Mouse (Mus musculus): Measurements from ENCODE around the gene Trabd. TPM values are rescaled to one million over a fixed set of nuclear protein-coding genes. Genes with fewer than 3 reads are reported as not detected.

Trabd gene
- 10 to 100 TPM; 29.5 to 29.7 TPM for total RNA-seq (2021)
- long read RNA-seq, experiment 1, transcript Trabd-201 (10 exons, 2,439 nt), result major isoform, 18 of 36 reads
- long read RNA-seq, experiment 1, partial matches to known transcripts, result 3 of 36 reads
- long read RNA-seq, experiment 1, other reads (novel, unspliced or antisense), result 13 of 36 reads
- long read RNA-seq, experiment 2, transcript Trabd-201 (10 exons, 2,439 nt), result major isoform, 25 of 44 reads
- long read RNA-seq, experiment 2, partial matches to known transcripts, result 4 of 44 reads
- long read RNA-seq, experiment 2, other reads (novel, unspliced or antisense), result 11 of 44 reads

DNA sequence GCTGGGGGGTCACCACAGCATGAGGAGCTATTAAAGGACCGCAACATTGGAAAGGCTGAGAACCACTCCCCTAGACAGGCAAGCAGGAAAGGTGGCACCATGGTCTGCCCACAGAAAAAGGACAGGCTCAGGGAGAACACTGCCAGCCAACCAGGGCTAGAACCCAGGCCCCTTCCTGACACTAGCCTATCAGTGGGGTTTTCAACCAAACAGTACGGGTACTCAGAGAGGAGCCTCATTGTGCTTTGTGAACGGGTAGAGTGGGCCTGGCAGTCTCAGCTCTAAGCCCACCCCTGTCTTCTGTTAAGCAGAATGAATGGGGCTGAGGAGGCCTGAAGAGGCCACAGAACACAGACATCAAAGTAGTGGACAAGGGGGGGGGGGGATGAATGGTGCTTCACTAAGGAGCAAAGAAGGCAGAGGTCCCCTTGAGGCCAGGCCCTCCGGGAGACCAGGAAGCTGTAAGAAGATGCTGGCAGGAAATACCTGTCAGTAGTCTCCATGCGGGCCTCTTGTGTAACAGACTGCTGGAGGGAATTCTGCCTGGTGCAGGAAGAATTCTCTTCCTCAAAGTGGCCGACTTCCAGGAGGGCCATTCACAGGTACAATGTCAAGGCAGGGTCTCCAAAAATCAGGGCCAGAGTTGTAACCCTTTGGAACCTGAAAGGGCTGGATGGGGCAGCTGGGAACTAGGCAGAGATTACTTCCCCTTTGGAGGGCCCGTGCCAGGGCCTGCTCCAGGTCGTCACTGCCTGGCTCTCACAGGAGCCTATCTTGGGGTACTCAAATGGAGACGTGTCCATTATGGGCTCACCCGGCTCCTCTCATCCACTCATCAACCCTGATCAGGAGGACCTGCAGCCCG lies at the start of gene Trabd:
Trabd (plus strand) TSS at position 512 of the 865 bp plus-strand sequence.
- intact Hi-C loops (cut with DNase I), result loop anchor here (5.0 kb wide), 2 partner anchors 47 to 248 kb away; partner anchors contain the start of gene Tubgcp6
- DNase-seq, result no peak

DNA sequence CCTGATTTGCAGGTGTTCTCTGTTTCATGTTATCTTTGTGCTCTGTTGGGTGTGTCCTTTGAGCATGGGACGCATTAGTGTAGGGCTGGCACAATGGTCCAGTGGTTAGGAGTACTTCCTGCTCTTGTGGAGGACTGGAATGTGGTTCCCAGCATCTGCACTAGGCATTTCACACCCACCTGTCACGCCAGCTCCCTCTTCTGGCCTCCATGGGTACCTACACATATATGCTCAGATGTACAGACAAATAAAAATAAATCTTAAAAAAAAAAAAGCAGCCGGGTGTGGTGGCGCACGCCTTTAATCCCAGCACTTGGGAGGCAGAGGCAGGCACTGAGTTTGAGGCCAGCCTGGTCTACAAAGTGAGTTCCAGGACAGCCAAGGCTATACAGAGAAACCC lies 30.5 kb upstream of the Trabd start:
- intact Hi-C loops (cut with DNase I), result no loop called here
- no peak for DNase-seq

DNA sequence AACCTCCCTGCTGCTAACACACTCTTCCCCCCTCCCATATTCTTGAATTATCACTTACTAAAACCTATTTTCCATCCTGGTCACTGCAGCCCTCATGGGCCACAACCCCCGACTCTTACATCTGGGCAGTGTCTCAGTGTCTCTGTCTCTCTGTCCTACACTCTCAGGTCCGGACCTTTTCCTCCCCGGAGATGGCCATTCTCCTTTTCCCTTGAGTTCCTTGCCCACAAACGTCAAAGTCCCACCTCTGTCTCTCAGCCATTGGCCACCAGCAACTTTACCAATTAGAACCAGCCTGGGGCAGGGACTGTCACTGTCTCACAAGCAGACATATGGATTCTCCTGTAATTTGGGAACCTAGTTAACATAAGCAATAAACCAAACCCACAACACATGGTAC lies 28.6 kb upstream of the Trabd start:
- intact Hi-C loops (cut with DNase I), result no loop called here
- DNase-seq, result no peak

DNA sequence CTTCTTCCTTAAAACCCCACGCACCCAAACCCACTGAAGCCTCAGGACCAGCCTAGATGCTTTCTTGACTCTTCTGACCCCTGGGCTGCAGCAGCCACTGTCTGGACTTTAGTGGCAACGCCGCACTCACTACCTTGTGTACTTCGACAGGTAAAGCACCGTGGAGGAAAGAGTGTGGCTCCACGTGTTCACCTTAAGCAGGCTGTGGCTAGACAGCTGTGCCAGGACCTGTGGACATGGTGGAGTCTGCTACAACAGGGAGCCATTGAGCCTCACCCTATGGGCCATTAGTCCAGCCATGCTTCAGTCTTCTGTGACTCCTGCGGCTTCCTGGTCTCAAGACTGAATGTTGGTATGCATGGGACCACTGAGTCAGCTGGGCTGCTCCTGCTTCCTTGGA lies 20.3 kb upstream of the Trabd start:
- intact Hi-C loops (cut with DNase I), result no loop called here
- no peak for DNase-seq

DNA sequence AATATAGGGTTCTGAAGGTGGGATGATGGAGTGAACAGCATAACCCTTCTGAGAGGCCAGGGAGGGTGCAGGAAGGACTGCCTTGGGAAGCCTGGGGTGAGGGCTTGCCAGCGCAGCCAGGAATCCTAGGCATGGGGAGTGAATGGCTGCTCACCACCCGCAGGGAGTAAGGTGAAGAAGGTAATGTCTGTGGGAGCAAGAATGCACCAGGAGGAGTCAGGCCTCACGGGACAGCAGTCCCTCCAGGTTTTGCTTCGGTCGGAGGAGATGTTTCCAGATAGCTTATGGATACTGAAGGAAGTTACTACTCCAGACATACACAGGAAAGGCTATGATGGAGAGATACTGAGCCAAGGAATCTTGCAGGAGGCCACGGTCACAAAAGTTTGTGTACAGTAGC lies 16.2 kb upstream of the Trabd start:
- DNase-seq, result no peak
- intact Hi-C loops (cut with DNase I), result no loop called here

DNA sequence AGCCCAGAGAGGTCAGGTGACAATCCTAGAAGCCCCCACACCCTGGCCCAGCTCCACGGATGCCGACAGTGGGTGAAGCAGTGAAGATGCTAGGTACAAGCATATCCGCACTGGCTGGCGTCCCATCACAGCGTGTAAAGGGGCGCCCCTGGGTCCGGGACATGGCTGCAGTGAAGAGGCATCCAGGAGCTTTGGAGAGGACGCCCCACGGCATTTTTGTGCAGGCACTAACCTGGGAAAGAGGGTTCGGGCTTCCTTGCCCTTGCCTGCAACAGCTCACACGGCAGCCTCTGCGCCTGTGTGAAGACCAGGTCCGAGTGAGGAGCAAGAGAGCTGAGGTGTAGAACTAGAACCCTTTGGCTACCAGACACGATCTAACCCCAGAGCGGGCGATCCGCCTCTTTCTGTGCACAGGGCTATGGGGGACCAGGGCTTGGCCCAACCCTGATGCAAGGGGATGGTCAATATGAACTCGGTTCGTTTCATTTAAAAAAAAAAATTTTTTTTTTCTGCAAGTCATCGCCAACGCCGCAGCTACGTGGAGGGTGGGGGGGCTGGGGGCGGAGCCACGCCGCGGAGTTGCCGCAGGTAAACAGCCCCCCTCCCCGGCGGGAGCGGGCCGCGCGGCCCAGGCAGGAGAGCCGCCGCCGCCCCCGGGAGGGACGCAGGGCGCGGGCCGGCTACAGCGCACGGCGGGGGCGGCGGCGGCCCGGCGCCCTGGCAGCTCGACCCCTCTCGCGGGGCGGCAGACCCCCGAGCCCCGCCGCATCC lies 15.6 kb upstream of the Trabd start, which contains the start of gene Panx2:
Panx2 (plus strand) TSS at position 574 of the 771 bp plus-strand sequence.
- intact Hi-C loops (cut with DNase I), result no loop called here
- DNase-seq, result no peak

DNA sequence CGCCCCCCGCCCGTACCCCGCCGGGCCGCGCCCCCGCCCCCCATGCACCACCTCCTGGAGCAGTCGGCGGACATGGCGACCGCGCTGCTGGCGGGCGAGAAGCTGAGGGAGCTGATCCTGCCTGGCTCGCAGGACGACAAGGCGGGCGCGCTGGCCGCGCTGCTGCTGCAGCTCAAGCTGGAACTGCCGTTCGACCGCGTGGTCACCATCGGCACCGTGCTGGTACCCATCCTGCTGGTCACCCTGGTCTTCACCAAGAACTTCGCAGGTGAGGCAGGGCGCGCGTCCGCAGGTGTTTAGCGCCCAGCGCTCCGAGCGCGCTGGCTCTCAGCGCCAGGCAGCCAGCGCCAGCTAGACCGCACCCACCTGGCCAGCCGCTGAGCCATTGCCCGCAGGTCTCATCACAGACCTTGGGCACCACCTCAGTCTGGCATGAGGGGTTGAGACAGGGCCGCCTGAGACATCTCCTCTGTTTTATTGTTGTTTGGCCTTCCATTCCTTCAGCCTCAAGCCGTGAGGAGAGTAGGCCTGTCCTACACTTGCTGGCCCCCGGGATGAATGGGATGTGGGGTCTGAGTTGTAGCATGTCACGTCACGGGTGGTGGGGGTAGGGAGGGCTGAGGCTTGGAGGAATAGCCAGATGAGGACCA lies 14.8 kb upstream of the Trabd start:
- intact Hi-C loops (cut with DNase I), result no loop called here
- DNase-seq, result no peak

DNA sequence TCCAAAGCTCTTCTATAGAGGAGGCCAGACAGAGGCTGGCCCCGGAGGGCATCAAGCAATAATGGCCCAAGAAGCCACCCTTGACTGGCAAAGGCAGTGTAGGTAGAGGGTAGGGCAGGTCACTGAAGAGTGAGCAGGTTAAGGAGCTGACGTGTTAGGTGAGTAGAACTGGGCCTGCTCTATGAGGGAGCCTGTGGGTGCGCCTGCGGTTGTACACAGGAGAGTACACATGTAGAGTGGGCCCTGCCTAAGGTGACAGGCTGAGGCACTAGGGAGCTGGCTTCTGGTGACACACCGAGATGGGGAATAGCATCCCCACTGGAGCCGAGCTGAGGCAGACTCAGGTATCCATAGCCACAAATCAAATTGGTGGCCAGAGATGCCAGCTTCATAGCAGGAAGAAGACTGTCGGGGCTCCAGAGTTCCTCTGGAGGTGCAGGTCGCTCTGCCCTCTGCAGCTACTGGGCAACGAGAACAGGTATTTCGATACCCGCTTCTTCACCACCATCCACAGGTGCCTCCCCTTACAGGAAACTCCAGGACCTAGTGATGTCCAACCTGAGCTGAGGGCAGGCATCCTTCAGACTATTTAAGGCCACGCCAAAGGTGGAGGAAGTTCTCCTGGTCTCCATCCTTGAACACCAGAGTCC lies 14.0 kb upstream of the Trabd start:
- DNase-seq, result no peak
- intact Hi-C loops (cut with DNase I), result no loop called here

DNA sequence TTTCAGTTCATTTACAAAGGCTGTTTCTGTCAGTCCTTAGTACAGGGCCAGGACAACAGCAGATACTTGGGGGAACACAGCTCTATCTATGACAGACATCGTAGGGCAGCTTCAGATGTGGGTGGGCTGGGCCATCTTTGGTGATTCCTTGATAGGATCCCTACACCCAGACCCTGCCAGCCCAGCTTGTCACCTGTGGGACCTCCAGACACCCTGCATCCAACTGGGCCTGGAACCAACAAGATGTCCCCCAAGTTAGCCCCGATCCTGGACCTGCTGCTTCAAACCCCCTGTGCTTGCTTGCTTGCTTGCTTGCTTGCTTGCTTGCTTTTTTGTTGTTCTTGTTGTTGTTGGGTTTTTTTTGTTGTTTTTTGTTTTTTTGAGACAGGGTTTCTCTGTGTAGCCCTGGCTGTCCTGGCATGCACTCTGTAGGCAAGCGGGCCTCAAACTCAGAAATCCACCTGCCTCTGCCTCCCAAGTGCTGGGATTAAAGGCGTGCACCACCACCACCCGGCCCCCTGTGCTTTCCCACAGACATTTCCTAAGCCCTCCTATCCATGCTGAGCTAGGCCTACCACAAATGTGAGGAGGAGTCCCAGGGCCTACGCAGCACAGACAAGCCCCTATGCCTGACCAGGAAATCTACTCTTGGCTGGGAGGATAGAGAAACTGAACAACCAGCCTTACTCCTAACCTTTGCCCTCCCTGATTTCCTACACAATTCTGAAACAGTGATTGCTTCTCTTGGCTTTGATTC lies 13.0 kb upstream of the Trabd start:
- intact Hi-C loops (cut with DNase I), result no loop called here
- DNase-seq, result no peak

DNA sequence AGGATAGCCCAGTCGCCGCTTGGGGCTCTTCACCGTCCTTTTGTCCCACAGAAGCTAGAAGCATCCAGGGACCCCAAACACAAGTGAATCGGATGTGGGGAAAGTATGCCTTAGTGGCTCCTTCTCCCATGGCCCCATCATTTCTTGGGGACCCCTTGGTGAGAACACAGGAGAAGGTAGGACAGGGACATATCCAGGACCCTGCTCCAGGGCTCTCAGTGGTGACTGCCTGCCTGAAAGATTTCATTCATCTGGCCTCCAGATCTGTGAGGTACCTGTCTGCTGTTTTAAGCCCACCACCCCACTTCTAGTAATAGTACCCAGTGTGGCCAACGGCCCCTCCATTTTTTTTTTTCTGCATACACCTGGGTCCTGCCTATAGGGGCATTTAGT lies 12.4 kb upstream of the Trabd start:
- intact Hi-C loops (cut with DNase I), result no loop called here
- no peak for DNase-seq

DNA sequence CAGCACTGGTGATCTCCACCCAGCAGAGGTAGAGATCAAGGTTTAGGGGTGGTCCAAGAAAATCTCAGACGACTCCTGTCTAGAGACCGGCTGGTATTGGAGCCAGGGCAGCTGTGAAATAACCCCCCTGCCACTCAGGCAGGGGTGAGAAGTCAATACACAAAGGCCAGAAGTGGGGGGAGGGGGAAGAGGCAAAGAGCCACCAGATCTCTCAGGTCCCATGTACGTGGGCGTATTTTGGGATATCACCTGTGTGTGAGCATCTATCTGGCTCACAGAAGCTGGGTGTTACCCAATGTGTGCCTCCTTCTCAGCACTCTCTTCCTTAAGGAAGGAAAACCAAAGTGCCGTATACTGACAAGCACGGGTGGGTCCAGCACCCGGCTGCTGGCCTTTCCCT lies 11.9 kb upstream of the Trabd start:
- intact Hi-C loops (cut with DNase I), result no loop called here
- no peak for DNase-seq

DNA sequence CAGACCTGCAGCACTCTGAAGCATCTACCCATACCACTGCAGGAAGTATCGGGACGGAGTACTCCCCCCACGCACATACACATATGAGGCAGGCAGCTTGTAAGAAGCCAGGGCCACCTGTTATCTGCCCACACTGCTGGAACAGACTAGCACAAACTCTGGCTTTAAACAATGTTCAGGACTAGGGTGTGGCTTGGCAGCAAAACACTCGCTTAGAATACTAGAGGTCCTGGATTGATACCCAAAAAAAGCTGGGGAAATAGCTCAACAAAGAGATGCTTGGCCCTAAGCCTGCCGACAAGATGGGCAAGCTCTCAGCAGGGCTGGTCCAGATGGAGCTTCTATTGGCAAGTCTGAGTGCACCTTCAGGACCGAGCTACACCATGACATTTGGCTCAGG lies 11.4 kb upstream of the Trabd start:
- DNase-seq, result no peak

DNA sequence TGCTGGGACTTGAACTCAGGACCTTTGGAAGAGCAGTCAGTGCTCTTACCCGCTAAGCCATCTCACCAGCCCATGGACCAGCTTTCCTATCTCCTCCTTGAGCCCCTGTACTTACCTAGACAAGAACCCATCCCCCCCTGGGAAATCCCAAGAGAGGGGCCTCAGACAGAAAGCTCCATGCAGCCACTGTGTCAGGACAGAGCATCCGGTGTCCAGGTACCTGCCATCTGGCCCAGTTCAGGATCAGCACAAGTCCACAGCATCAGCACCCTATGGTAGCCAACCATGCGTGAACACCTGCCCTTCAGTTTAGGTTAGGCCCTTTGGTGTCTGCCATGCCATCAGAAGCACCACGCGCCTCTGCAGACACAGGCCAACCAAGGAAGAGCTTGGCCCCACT lies 10.0 kb upstream of the Trabd start:
- intact Hi-C loops (cut with DNase I), result no loop called here
- no peak for DNase-seq

More for the DNA sequence above, 11.4 kb upstream of the Trabd start:
- intact Hi-C loops (cut with DNase I), result no loop called here

DNA sequence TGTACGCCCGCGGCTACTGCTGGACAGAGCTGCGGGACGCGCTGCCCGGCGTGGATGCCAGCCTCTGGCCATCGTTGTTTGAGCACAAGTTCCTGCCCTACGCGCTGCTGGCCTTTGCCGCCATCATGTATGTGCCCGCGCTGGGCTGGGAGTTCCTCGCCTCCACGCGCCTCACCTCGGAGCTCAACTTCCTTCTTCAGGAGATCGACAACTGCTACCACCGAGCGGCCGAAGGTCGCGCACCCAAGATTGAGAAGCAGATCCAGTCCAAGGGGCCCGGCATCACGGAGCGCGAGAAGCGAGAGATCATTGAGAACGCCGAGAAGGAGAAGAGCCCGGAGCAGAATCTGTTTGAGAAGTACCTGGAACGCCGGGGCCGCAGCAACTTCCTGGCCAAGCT lies 7.3 kb upstream of the Trabd start:
- intact Hi-C loops (cut with DNase I), result no loop called here
- no peak for DNase-seq

DNA sequence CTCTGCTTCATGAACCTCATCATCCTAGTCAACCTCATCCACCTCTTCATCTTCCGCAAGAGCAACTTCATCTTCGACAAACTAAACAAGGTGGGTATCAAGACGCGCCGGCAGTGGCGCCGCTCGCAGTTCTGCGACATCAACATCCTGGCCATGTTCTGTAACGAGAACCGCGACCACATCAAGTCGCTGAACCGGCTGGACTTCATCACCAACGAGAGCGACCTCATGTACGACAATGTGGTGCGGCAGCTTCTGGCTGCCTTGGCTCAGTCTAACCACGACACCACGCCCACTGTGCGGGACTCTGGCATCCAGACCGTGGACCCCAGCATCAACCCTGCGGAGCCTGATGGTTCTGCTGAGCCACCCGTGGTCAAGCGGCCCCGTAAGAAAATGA lies 6.7 kb upstream of the Trabd start:
- intact Hi-C loops (cut with DNase I), result no loop called here
- no peak for DNase-seq

DNA sequence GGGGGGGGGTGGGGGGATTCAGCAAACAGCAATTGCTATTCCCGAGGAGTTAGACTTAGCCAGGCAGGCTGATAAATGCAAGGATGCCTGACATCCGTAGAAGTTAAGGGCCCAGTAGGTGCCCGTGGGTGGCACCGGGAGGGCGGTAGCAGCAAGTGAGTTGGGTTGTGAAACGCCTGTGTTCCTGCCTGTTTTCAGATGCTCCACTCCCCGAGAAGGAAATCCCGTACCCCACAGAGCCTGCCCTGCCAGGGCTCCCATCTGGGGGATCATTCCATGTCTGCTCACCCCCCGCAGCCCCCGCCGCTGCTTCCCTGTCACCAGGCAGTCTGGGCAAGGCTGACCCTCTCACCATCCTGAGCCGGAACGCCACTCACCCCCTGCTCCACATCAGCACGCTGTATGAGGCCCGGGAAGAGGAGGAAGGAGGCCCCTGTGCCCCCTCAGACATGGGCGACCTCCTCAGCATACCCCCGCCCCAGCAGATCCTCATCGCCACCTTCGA lies 5.5 kb upstream of the Trabd start:
- intact Hi-C loops (cut with DNase I), result no loop called here

DNA sequence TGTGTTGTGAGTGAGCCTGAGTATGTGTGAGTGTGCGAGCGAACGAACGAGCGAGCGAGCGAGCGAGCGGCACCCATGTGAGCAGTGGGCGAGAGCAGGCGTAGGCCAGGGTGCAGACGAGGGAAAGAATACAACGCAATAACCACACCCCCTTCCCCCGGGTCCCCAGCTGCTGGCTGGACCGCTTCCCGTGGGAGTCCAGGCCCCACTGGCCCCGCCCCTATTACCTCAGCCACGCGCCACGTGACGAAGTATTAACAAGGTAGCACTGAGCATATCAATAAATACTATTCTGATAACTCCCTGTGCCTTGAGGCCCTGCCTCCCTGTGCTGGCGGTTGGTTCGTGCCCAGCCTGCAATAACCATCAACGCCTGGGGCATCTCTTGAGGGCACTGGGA lies 4.3 kb upstream of the Trabd start:
- no peak for DNase-seq
- intact Hi-C loops (cut with DNase I), result no loop called here

More for the DNA sequence above, 5.5 kb upstream of the Trabd start:
- DNase-seq, result no peak

DNA sequence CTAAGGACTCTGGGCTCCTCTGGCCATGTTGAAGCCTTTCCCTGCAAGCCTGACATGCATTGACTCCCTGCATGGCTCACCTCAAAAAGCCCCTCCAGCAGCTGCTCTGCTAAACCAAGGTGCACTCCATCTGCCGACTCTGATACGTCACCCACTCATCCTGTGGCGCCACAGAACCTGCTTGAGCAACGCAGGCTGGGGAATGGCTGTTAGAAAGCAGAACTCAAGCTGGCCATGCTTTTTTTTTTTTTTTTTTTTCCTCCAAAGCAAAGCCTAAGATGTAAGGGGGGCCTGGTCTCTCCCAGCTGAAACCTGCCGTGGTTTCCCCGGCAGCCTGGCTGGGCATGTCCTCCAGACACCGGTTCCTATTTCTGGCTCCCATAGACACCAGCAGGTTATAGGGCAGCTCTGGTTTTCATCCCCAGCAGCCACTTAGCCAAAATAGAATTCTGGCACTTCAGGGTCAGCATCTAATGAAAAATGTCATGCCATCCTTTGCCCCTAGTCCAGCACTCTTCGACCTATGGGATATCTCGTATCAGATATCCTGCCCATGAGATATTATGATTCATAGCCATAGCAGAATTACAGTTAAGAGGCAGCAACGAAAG lies 826 bp upstream of the Trabd start:
- DNase-seq, result no peak
- intact Hi-C loops (cut with DNase I), result no loop called here
